Mouse (Mus musculus) erythroblast, embryonic 14.5 days (primary cell): ENCODE results near the gene Rasgef1a.

ENCODE experiments used
- GATA1 ChIP-seq: IDR thresholded peaks from 2 replicates; pipeline ENCODE4 v1.6.1; 2012; ENCODE audit warnings: low read length, inconsistent platforms, mixed read lengths
- TAL1 ChIP-seq: IDR thresholded peaks from 3 replicates; pipeline ENCODE4 v1.6.1; 2012; ENCODE audit warnings: low read length, inconsistent platforms, mixed read lengths

- TF ChIP-seq GATA1: no peak
- no peak for TF ChIP-seq TAL1
Measured at GRCm38 (mm10) chr6:118090827-118091226, 79.6 kb downstream of the Rasgef1a start.
